Mouse (Mus musculus) spleen, adult 2 months (tissue): Measurements from ENCODE around the gene Tmem69. TPM values are rescaled to one million over a fixed set of nuclear protein-coding genes. Genes with fewer than 3 reads are reported as not detected.

ENCODE experiments used
- DNase-seq, 2 experiments: peaks; one replicate each; pipeline versions ENCODE4 v3.0.0 to v3.0.0-alpha.2; 2012 to 2021; ENCODE audit warnings: low spot score in 2 of 2, low read depth in 1 of 2
- H3K27ac ChIP-seq: fragments of 200-500 bp; 2 replicates; pipeline ENCODE4 v1.5.1; 2012; ENCODE audit warnings: low read length, inconsistent platforms; ENCODE audit not compliant: insufficient read depth
- H3K27me3 ChIP-seq: fragments of 200-500 bp; 2 replicates; pipeline ENCODE4 v1.6.1; 2012; ENCODE audit warnings: mild to moderate bottlenecking, moderate library complexity, low read length, inconsistent platforms; ENCODE audit not compliant: control insufficient read depth, insufficient read depth
- H3K36me3 ChIP-seq: fragments of 200-500 bp; 2 replicates; pipeline ENCODE4 v1.6.1; 2012; ENCODE audit warnings: mild to moderate bottlenecking, low read length, inconsistent platforms; ENCODE audit not compliant: control insufficient read depth, insufficient read depth
- H3K4me1 ChIP-seq: fragments of 200-500 bp; 2 replicates; pipeline ENCODE4 v1.6.1; 2011; ENCODE audit warnings: inconsistent platforms; ENCODE audit not compliant: control insufficient read depth, insufficient read depth, insufficient read length
- H3K4me3 ChIP-seq: fragments of 200-500 bp; 2 replicates; pipeline ENCODE4 v1.5.1; 2011; ENCODE audit warnings: mild to moderate bottlenecking, inconsistent platforms; ENCODE audit not compliant: insufficient read depth, insufficient read length; ENCODE audit errors: extremely low read depth
- CTCF ChIP-seq: fragments of 200-500 bp; IDR thresholded peaks from 2 replicates; pipeline ENCODE4 v1.5.1; 2011; ENCODE audit warnings: mild to moderate bottlenecking, inconsistent platforms; ENCODE audit not compliant: insufficient read depth, insufficient read length, insufficient replicate concordance; ENCODE audit errors: extremely low read depth
- POLR2A ChIP-seq: fragments of 200-500 bp; IDR thresholded peaks from 2 replicates; pipeline ENCODE4 v1.6.1; 2011; ENCODE audit warnings: low read depth, low read length, inconsistent platforms
- WGBS: fragments of 180-500 bp; shearing (Covaris S2); methylation state at CpG from one replicate; pipeline ENCODE4 v1.1.7; 2018; 5-methylcytosine and 5-hydroxymethylcytosine counted together
- polyA plus RNA-seq: library from polyadenylated mRNA; depleted of rRNA; stranded (reverse); fragments of >200 nt; gene quantifications from 2 replicates; pipeline ENCODE4 v1.2.3, GENCODE M21; 2012; rRNA removed

Gene Tmem69
- polyA plus RNA-seq = 2.3 and 2.7 TPM in 2 replicates

GRCm38 (mm10) chr4:116555413-116556300 lies at the start of gene Tmem69:
TSS of gene Tmem69 (minus strand) at chr4:116555936.
- H3K4me1 ChIP-seq = peaks cover 2% of the 10 kb centered on the region; the same call in 1 of the 2 replicates
- H3K36me3 ChIP-seq = peaks cover 2% of the 10 kb centered on the region; the same call in 1 of the 2 replicates
- WGBS = 5% methylated on average over 23 of the region's 23 CpGs
- no peaks in the 10 kb centered on the region for H3K27me3 ChIP-seq
- peak within 1 kb of the TSS; percentile 78 for H3K4me3 ChIP-seq
- H3K27ac ChIP-seq = peak within 1 kb of the TSS; percentile 99
- TF ChIP-seq CTCF = no peak
- no peak; the same call in 1 of the 2 replicates for TF ChIP-seq POLR2A
- DNase-seq = peak; percentile 57 to 60

- no peaks in the 10 kb centered on the region; the same call in 1 of the 2 replicates for H3K27me3 ChIP-seq
- peaks cover 11% of the 10 kb centered on the region; the same call in 1 of the 2 replicates for H3K4me1 ChIP-seq
- H3K4me3 ChIP-seq = peak overlapping the region; percentile 77
- H3K27ac ChIP-seq = peak overlapping the region; percentile 73
- TF ChIP-seq POLR2A (no peak), CTCF (no peak)
- peak; percentile 61 to 84 for DNase-seq
- peaks cover 12% of the 10 kb centered on the region for H3K36me3 ChIP-seq
- under 1% methylated on average over 50 of the region's 50 CpGs for WGBS
These were observed 41.5 kb upstream of the Tmem69 start for GRCm38 (mm10) chr4:116596978-116597881.

GRCm38 (mm10) chr4:116596379-116596778 lies 40.6 kb upstream of the Tmem69 start, which contains the start of gene Ccdc17:
TSS of gene Ccdc17 (plus strand) at chr4:116596654.
- Histone ChIP-seq H3K4me3 (peak within 1 kb of the TSS; percentile 77), H3K27me3 (no peaks in the 10 kb centered on the region; the same call in 1 of the 2 replicates), H3K27ac (peak within 1 kb of the TSS; percentile 73), H3K4me1 (peaks cover 11% of the 10 kb centered on the region; the same call in 1 of the 2 replicates), H3K36me3 (peaks cover 18% of the 10 kb centered on the region)
- 49% methylated on average over 5 of the region's 5 CpGs for WGBS
- TF ChIP-seq POLR2A (no peak), CTCF (no peak)
- DNase-seq = no peak

- no peak for TF ChIP-seq POLR2A
- TF ChIP-seq CTCF = no peak
- DNase-seq = no peak
- peaks cover 11% of the 10 kb centered on the region; the same call in 1 of the 2 replicates for H3K4me1 ChIP-seq
- H3K4me3 ChIP-seq = no peak overlapping the region
- WGBS = 89% methylated on average over 8 of the region's 8 CpGs
- H3K36me3 ChIP-seq = peaks cover 18% of the 10 kb centered on the region
- no peak overlapping the region for H3K27ac ChIP-seq
- no peaks in the 10 kb centered on the region; the same call in 1 of the 2 replicates for H3K27me3 ChIP-seq
These were observed 40.1 kb upstream of the Tmem69 start for GRCm38 (mm10) chr4:116595793-116596192.

GRCm38 (mm10) chr4:116558151-116558882 lies 2.6 kb upstream of the Tmem69 start:
- Histone ChIP-seq H3K27me3 (no peaks in the 10 kb centered on the region), H3K36me3 (no peaks in the 10 kb centered on the region), H3K27ac (peak overlapping the region; percentile 97; the same call in 1 of the 2 replicates), H3K4me3 (peak overlapping the region; percentile 97), H3K4me1 (peaks cover 2% of the 10 kb centered on the region; the same call in 1 of the 2 replicates)
- 1% methylated on average over 15 of the region's 15 CpGs for WGBS
- no peak for TF ChIP-seq POLR2A
- TF ChIP-seq CTCF = no peak
- DNase-seq = no peak
